Mouse (Mus musculus) adipocyte (in vitro differentiated cells): ENCODE measurements around the gene Gdf1.

Experiments
- DNase-seq: peaks from one replicate; pipeline ENCODE4 v3.0.0-alpha.2; 2016; ENCODE audit warnings: low spot score

Gene Gdf1

GRCm38 (mm10) chr8:70329124-70329834 is at the start of gene Gdf1:
Gdf1 (plus strand) TSS chr8:70329817.
- no peak for DNase-seq

- no peak for DNase-seq
Observed at GRCm38 (mm10) chr8:70281001-70281400, 48.6 kb upstream of the Gdf1 start.

DNA sequence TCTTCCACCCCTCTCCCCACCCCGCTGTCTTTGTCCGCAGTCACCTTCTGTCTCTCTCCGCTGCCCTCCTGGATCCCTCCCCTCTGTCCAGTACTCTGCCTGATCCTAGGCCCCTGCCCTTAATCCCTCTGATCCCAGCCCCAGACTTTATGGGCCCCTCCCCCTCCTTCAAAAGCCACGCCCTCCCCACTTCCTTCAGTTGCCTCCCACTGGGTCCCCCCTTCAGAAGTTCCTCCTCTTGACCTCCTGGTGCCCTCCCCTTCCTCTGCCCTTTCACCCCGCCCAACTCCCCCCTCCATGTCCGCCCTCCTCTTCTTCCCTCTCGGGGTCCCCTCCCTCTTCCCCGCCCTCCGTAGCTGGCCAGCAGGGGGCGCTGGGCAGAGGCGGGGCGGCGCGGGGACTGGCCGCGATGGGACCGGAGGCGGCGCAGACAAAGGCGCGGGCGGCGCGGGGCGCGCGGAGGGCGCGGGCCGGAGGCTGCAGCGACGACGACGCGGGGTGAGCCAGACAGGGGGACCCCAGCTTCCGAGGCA is 46.9 kb upstream of the Gdf1 start, which contains the start of gene Homer3:
Gene Homer3, plus strand, starts transcription at position 225 of the 533 bp plus-strand sequence.
- peak; percentile 81 for DNase-seq

GRCm38 (mm10) chr8:70283136-70284077 is 46.2 kb upstream of the Gdf1 start:
- no peak for DNase-seq

DNA sequence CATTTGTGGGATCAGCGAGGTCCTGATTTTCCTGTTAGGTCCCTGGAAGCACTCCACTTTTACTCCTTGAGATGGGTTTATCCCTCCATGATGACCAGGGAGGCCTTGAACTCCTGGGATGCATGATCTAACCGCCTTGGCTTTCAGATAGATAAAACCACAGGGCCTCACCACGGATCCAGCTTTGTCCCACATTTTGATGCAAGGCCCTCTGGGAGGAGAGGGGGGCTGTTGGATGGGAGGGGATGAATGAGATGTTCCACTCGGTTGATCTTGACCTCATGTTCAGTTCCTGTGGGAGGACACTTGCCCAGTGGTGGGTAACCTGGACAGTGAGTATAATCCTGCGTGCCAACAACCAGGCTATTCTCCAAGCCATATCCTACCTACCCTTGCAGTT is 45.2 kb upstream of the Gdf1 start:
- no peak for DNase-seq

DNA sequence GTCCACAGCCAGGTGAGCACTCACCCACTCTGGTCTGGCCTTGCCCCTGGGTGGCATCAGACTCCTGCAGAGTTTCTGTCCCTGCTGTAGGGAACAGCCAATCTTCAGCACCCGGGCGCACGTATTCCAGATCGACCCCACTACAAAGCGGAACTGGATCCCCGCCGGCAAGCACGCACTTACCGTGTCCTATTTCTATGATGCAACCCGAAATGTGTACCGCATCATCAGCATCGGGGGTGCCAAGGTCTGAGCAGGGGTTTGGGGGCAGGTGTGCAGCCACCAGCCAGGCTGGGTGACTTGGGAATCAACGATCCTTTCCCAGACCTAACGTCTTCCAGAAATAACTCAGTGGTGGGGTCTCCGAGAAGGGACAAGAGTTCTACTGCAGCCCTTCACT is 44.3 kb upstream of the Gdf1 start:
- DNase-seq, result no peak

DNA sequence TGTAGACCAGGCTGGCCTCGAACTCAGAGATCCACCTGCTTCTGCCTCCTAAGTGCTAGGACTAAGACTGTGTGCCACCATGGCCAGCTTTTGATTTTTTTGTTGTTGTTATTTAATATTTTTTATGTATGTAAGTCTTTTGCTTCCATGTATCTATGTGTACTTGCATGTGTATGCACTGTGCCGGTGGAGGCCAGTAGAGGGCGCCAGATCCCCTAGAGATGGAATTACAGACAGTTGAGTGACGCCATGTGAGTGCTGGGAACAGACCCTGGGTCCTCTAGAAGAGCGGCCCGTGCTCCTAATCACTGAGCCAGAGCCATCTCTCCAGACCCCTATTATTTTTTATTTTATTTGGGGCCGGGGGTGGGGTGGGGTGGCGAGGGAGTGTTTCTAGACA is 42.9 kb upstream of the Gdf1 start:
- no peak for DNase-seq

GRCm38 (mm10) chr8:70293988-70294405 is 35.6 kb upstream of the Gdf1 start:
- peak; percentile 45 for DNase-seq

- no peak for DNase-seq
Observed at GRCm38 (mm10) chr8:70300881-70301280, 28.7 kb upstream of the Gdf1 start.

DNA sequence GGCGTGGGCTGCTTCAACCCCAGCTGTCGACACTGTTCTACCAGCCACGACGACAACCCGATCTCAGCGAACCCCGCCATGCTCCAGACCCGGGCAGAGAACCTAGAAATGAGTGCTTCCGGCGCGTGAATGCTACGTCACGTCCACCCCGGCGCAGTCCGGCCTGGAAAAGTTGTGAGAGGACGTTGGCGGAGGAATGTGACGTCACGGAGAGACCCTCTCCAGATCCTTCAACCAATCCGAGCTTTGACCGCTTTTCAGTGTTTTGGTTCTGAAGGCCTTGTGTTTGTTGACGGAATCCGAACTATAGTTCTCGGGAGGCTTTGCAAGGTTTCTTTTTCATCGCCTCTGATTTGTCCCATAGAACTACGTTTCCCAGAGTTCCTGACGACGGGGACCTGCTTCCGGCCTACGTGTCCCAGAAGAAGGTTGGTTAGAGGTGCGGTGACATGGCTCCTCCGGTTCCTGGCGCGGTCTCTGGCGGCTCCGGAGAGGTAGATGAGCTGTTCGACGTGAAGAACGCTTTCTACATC is 27.2 kb upstream of the Gdf1 start, which contains the start of the genes Ddx49 and Cope:
Gene Ddx49, minus strand, starts transcription at position 132 of the 533 bp plus-strand sequence.
Gene Cope, plus strand, starts transcription at position 161 of the 533 bp plus-strand sequence.
- DNase-seq, result peak; percentile 97

DNA sequence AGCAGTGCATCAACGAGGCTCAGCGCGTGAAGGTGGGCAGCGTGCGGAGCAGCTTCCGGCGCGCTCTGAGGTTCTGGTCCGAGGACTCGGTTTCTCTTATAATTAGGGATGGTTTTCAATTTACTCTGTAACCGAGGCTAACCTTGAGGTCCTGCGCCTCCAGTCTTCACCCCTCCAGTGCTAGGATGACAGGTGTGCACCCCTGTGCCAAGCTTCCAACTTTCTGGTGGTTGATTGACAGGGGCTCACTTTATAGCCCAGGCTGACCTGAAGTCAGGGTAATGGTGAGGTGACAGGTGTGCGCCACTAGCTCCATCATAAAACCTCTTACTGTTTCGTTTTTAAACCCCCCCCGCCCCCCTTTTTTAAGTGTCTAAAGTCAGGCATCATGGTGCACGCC is 26.7 kb upstream of the Gdf1 start:
- DNase-seq, result no peak

DNA sequence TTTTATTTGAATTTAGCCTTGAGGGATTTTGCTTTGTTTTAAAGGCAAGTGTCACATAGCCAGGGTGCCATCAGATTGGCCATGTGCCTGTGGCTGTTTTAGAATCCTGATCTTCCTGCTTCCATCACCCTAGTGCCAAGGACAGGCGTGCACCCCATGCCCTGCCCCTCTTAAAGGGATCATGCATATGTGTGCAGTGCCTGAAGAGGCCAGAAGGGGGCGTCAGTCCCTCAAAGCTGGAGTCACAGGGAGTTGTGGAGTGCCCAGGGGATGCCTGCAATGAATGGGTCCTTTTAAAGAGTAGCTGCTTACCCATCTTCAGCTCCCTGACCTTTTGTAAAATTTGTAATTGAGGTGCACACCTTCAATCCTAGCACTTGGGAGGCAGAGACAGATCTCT is 20.3 kb upstream of the Gdf1 start:
- DNase-seq, result peak; percentile 46

GRCm38 (mm10) chr8:70313399-70313798 is 16.2 kb upstream of the Gdf1 start:
- DNase-seq, result peak; percentile 96

DNA sequence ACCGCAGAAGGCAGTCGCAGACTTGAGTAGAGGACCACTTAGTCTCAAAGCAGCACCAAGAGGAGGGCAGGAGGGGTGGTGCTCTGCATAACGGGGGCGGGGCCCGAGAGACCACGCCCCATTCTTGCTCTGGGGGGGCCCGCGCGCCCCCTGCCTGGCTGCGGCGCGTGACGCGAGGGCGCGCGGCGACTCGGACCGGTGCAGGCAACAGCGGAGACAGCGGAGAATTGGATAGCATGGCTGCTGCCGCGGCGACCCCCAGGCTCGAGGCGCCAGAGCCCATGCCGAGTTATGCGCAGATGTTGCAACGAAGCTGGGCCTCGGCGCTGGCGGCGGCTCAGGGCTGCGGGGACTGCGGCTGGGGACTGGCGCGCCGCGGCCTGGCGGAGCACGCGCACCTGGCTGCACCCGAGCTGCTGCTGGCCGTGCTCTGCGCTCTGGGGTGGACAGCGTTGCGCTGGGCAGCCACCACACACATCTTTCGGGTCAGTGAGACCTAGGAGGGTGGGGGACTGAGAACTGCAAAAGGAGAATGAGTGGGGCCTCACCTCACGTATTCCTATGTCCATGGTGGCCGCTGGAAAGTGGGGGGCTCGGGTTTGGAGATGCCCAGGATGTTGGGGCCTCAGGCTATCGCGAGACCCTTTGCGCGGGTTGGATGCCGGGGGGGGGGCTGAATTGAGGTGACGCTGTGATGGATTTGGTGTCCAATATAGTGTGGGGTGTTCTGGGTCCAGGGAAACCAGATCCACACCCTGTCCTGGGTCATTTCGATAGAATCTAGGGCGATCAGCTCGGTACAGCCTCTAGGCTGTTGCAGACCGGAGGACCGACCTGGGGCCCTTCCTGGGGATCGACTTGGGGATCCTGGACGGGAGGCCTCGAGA is 13.8 kb upstream of the Gdf1 start, which contains the start of gene Cers1:
Gene Cers1, plus strand, starts transcription at position 152 of the 887 bp plus-strand sequence.
- peak; percentile 36 for DNase-seq

DNA sequence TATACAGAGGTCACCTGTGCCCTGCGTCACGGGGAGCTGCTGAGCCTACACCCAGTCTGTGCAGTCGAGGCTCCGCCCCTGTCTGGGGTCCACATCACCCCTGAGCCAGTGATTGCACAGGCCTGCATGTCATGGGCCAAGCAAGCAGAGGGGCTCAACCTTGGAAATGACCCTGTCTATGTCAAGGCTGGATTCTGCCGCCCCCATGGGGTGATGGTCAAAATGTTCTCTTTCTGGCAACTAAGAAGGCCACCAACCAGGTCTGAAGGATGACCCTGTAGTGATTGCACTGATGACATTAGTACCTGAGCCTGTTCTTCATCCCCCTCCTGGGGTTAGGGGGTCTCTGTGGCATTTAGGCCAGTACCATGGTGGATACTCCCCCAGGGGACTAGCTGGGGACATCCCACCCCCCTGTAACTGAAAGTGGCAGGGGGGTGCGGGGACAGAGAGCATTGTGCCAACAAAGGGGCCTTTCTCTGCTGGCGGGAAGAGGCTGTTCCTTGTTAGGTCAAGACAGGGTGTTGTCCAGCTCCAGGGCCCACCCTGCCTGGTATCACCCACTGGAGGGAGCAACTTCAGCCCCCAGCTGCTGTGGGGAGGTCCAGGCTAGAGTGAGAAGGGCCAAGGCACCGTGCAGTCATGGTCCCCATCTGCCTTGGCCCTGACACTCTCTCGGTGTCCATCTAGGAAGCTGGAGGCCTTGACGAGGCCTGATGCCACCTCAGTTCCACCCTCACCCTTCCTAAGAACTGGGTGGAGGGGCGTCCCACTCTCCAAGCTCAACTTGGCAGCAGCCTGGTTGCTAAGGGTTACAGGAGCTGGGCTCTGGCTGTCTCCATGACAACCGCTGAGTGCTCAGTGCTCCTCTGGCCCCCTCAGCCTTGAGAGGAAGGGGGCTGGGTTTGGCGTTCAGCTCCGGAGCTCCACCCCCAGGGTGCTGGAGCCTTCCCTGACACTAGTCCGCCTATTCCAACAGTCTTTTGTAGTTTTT is 12.8 kb upstream of the Gdf1 start:
- no peak for DNase-seq

DNA sequence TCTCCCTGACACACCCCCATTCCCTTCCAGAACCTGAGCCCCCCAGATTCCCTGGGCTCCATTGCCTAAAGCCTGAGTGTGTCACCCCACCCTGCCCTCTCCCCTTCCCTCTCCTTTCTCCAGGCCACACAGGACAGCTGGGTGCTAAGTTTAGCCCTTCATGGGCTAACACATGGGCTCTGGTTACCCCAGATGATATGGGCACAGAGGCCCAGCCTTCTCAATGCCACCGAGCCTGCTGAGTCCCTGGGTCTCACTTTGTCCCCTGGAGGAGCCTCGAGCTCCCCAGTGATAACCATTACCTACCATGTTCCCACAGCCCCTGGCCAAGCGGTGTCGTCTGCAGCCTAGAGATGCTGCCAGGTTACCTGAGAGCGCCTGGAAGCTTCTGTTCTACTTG is 11.7 kb upstream of the Gdf1 start:
- DNase-seq, result no peak

- peak; percentile 51 for DNase-seq
Observed at GRCm38 (mm10) chr8:70323716-70324115, 5.9 kb upstream of the Gdf1 start.

DNA sequence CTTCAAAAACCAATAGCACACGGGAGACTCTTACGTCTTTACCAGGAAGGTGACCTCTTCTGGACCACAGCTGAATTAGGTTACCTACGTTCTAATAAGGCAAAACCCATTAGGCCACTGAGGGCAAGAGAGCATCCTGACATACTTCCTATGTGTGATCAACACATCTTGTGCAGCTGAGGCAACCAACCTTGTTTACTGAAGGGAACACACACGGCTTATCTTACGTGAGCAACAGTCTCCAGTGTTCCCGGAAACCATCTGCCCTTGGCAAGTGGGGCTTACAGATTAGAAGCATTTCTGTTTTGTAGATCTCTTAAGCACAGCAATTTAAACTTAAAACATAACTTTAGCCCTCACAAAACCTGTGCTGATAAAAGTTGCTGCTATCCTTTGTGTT is 2.1 kb upstream of the Gdf1 start:
- DNase-seq, result no peak

DNA sequence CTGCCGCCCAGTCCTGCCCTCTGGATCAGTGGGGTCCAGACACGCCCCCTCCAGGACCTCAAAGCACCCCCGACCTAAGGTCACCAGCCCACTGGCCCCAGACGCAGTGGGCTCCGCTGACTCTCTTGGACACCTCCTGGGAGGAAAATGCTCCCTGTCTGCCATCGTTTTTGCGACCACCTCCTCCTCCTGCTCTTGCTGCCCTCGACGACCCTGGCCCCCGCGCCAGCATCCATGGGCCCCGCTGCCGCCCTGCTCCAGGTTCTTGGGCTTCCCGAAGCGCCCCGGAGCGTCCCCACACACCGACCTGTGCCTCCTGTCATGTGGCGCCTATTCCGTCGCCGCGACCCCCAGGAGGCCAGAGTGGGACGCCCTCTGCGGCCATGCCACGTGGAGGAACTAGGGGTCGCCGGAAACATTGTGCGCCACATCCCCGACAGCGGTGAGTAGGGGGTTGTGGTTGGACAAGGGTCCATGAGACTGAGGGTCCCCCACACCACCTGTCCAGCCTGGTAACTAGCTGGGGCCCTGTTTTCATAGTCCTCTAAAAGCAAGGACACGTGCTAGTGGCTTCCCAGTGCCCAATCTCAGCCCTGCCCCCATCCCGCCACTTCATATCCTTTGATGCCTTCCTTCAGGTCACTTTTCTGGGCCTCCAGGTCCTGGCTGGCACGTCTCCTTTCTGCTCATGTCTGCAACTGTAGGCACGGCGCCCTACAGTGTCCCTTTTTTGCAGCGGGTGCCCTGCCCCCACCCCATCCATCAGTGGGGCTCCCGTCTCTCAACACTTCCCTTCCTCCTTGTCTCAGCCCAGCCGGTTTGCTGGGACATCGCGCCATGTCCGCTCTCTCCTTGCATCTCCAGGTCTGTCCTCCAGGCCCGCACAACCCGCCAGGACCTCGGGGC is 471 bp downstream of the Gdf1 start:
- DNase-seq, result no peak
